Mouse (Mus musculus) embryonic facial prominence, embryonic 12.5 days (tissue): ENCODE measurements at regions not wholly inside any gene's neighbourhood (a gene's known extent, or its start where the extent isn't known, plus 50 kb on each side); places are given as distances from the start of the nearest gene placed in this dataset.

Experiments
- ATAC-seq: fragments of 200-750 bp; cut with Nextera tagmentation; 2 replicates; pipeline ENCODE4 v1.8.0; 2017; ENCODE audit not compliant: insufficient number of reproducible peaks, insufficient read depth, low FRiP score, low TSS enrichment
- H3K27ac ChIP-seq: fragments of 300-500 bp; sonication (generic); 2 replicates; pipeline ENCODE4 v1.5.1; 2016; ENCODE audit warnings: mild to moderate bottlenecking
- H3K27me3 ChIP-seq: fragments of 300-500 bp; sonication (generic); 2 replicates; pipeline ENCODE4 v1.6.1; 2016; ENCODE audit warnings: mild to moderate bottlenecking, moderate library complexity
- H3K36me3 ChIP-seq: fragments of 300-500 bp; sonication (generic); 2 replicates; pipeline ENCODE4 v1.6.1; 2016; ENCODE audit warnings: mild to moderate bottlenecking
- H3K4me1 ChIP-seq: fragments of 300-500 bp; sonication (generic); 2 replicates; pipeline ENCODE4 v1.6.1; 2016
- H3K4me2 ChIP-seq: fragments of 300-500 bp; sonication (generic); replicated peaks from 2 replicates; pipeline ENCODE4 v1.6.1; 2016; ENCODE audit warnings: mild to moderate bottlenecking, moderate library complexity
- H3K4me3 ChIP-seq: fragments of 300-500 bp; sonication (generic); 2 replicates; pipeline ENCODE4 v1.5.1; 2016; ENCODE audit warnings: mild to moderate bottlenecking
- H3K9ac ChIP-seq: fragments of 300-500 bp; sonication (generic); 2 replicates; pipeline ENCODE4 v1.6.1; 2016; ENCODE audit warnings: mild to moderate bottlenecking, moderate library complexity
- H3K9me3 ChIP-seq: fragments of 300-500 bp; sonication (generic); 2 replicates; pipeline ENCODE4 v1.6.1; 2016; ENCODE audit warnings: mild to moderate bottlenecking, moderate library complexity
- WGBS: fragments of 180-500 bp; shearing (Covaris S2); methylation state at CpG from one replicate; pipeline ENCODE4 v1.1.7; 2016; 5-methylcytosine and 5-hydroxymethylcytosine counted together

DNA sequence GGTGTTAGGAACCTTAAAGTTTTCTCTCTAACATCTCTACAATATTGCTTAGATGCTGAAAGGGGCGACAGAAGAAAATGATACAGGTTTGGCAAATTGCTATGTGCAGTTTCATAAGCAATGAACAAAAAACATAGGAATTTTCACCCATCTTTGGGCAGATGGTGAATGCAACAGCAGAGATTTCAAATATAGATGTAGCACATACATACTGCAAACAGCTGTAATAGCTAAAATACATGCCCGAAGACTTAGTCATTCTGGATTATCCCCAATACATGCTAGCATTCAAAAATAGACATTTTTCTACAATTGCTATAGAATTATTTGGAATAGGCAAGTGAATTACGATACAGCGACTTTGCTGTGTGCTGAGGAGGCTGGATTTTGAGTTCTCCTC, 544.1 kb downstream of the D3Ertd751e start:
- Histone ChIP-seq H3K4me1 (no peaks in the 10 kb centered on the region), H3K4me2 (no peak overlapping the region), H3K27me3 (no peaks in the 10 kb centered on the region), H3K36me3 (no peaks in the 10 kb centered on the region), H3K9ac (no peak overlapping the region), H3K4me3 (no peak overlapping the region), H3K9me3 (no peaks in the 10 kb centered on the region), H3K27ac (no peak overlapping the region)
- 87% methylated on average over 4 of the region's 4 CpGs for WGBS
- ATAC-seq, result no peak

DNA sequence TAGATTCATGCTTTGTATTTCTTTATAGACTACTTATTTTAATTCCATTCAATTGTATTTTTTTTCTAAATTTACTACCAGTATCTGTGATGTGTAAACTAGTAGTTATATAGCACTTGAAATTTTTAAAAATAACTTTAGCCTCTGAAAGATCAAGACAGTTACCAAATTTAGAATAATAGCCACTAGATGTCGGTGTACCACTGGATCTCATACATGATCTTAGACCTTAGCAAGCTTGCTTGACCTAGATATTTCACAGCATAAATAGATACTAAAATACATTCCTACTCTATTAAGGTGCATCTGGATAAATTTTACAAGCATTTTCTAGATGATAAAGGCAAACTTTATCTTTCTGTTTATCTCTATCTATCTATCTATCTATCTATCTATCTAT, 570.0 kb downstream of the D3Ertd751e start:
- WGBS, result 88% methylated on average over 1 of the region's 1 CpGs
- Histone ChIP-seq H3K4me1 (no peaks in the 10 kb centered on the region), H3K36me3 (no peaks in the 10 kb centered on the region), H3K9ac (no peak overlapping the region), H3K27me3 (no peaks in the 10 kb centered on the region), H3K4me3 (no peak overlapping the region), H3K27ac (no peak overlapping the region), H3K4me2 (no peak overlapping the region), H3K9me3 (no peaks in the 10 kb centered on the region)
- ATAC-seq, result no peak

DNA sequence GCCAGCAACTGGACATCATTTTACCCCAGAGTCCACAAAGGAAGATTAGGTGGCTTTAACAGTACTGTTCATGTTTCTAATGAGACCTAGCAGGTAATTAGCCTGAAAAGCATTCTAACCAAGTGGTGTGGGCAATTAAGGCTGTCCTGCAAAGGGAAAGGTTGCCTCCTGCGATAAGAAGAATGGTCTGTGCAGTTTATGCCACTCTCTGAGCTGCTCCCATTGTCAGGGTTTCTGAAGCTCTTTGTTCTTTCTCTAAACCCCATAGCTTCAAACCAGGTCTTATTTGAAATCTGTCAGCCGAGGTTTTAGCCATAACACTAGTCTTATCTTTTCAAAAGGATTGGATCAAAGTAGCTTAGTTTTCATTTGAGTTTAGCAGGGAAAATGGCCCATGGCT, 585.3 kb downstream of the D3Ertd751e start:
- Histone ChIP-seq H3K9me3 (no peaks in the 10 kb centered on the region), H3K4me3 (no peak overlapping the region), H3K4me1 (no peaks in the 10 kb centered on the region), H3K27me3 (no peaks in the 10 kb centered on the region), H3K9ac (no peak overlapping the region), H3K27ac (no peak overlapping the region), H3K4me2 (no peak overlapping the region), H3K36me3 (no peaks in the 10 kb centered on the region)
- no peak for ATAC-seq
- WGBS, result 52% methylated on average over 2 of the region's 2 CpGs

DNA sequence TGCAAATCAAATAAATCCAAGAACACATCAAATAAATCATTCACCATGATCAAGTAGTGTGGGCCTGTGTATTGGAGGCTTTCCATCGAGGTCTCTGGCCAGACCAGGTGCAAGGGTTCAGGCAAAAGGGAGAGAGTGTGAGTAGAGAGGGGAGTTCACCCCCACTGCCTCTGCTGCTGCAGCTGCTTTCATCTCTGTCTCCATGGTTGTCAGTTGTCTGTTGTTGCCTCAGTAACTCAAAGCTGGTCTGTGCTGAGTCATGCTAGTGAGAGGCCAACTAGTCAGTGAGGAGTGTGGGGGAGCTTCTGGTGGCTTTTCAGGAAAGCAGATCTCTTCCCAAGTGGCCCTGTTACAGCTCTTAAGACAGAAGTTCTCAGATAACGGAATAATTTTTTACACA, 600.4 kb downstream of the D3Ertd751e start:
- 70% methylated on average over 2 of the region's 2 CpGs for WGBS
- Histone ChIP-seq H3K9ac (no peak overlapping the region), H3K27ac (no peak overlapping the region), H3K36me3 (no peaks in the 10 kb centered on the region), H3K4me3 (no peak overlapping the region), H3K27me3 (no peaks in the 10 kb centered on the region), H3K9me3 (no peaks in the 10 kb centered on the region), H3K4me1 (no peaks in the 10 kb centered on the region), H3K4me2 (no peak overlapping the region)
- ATAC-seq, result no peak

GRCm38 (mm10) chr3:42376785-42377184, 634.4 kb downstream of the D3Ertd751e start:
- no peaks in the 10 kb centered on the region for H3K9me3 ChIP-seq
- ATAC-seq, result no peak
- H3K27me3 ChIP-seq, result no peaks in the 10 kb centered on the region
- H3K9ac ChIP-seq, result no peak overlapping the region
- H3K4me1 ChIP-seq, result no peaks in the 10 kb centered on the region
- no peak overlapping the region for H3K4me3 ChIP-seq
- H3K27ac ChIP-seq, result no peak overlapping the region
- no peaks in the 10 kb centered on the region for H3K36me3 ChIP-seq
- 39% methylated on average over 1 of the region's 1 CpGs for WGBS
- H3K4me2 ChIP-seq, result no peak overlapping the region

DNA sequence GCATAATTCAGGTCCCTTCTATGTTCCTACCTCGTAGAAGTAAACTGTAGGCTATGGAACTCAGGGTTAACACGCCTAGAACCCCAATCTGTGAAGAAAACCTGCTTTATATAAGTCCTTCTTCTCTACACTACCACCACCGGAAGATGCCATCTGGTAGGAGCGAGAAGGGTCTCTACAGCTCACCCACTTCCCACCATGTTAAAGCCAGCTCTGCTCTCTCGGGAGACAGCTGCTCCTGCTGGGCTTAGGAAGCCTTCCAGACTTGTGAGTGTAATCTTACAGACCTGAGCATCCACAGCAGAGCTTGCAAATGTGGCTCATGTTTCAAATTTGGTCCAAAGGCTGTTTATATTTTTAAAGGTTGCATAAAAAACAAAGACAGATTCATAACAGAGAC, 639.7 kb downstream of the D3Ertd751e start:
- Histone ChIP-seq H3K4me1 (no peaks in the 10 kb centered on the region), H3K27ac (no peak overlapping the region), H3K9me3 (no peaks in the 10 kb centered on the region), H3K4me3 (no peak overlapping the region), H3K36me3 (no peaks in the 10 kb centered on the region), H3K9ac (no peak overlapping the region), H3K4me2 (no peak overlapping the region), H3K27me3 (no peaks in the 10 kb centered on the region)
- WGBS, result 75% methylated on average over 5 of the region's 5 CpGs
- ATAC-seq, result no peak

GRCm38 (mm10) chr3:42402716-42403115, 660.3 kb downstream of the D3Ertd751e start:
- Histone ChIP-seq H3K9ac (no peak overlapping the region), H3K4me2 (no peak overlapping the region), H3K27ac (no peak overlapping the region), H3K4me1 (no peaks in the 10 kb centered on the region), H3K9me3 (no peaks in the 10 kb centered on the region), H3K36me3 (no peaks in the 10 kb centered on the region), H3K4me3 (no peak overlapping the region), H3K27me3 (no peaks in the 10 kb centered on the region)
- ATAC-seq, result no peak

DNA sequence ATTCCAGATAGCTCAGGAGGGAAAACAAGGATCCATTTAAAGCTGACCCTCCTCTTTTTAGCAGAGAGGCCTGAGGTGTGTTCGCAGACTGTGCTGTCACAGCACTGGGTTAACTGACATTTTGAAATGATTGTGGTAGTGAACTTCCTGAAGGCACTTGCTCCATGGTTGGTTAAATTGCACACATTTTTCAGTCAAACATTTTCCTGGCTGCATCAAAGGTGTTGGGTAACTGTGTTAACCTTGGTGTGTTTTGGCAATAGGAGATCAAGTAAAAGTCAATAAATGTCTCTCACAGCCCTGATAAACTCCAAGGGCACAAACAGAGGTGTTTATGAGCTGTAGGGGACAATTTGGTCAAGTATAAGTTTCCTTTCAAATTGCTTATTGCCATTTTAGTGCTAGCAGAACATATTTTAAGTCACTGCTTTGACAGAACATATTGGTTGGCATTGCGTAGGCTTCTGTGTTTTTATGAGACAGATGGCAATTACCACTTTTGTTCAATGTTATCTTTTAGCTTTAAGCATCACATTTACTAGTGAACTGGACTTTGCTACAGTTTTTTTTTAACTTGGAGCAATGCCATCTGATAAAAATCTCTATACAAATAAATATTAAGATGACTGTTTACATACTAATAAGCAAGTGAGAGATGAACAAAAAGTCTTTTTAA, 666.7 kb downstream of the D3Ertd751e start:
- Histone ChIP-seq H3K9me3 (no peaks in the 10 kb centered on the region), H3K9ac (no peak overlapping the region), H3K4me3 (no peak overlapping the region), H3K4me1 (no peaks in the 10 kb centered on the region), H3K36me3 (no peaks in the 10 kb centered on the region), H3K27ac (no peak overlapping the region), H3K27me3 (no peaks in the 10 kb centered on the region), H3K4me2 (no peak overlapping the region)
- WGBS, result 80% methylated on average over 2 of the region's 2 CpGs
- ATAC-seq, result no peak

- Histone ChIP-seq H3K4me2 (no peak overlapping the region), H3K4me1 (no peaks in the 10 kb centered on the region), H3K4me3 (no peak overlapping the region), H3K9me3 (no peaks in the 10 kb centered on the region), H3K9ac (no peak overlapping the region), H3K27ac (no peak overlapping the region), H3K36me3 (no peaks in the 10 kb centered on the region), H3K27me3 (no peaks in the 10 kb centered on the region)
- WGBS, result 58% methylated on average over 9 of the region's 9 CpGs
- ATAC-seq, result no peak
These were observed 685.0 kb downstream of the D3Ertd751e start for GRCm38 (mm10) chr3:42427363-42427762.

GRCm38 (mm10) chr3:42449575-42449974, 707.2 kb downstream of the D3Ertd751e start:
- no peak for ATAC-seq
- WGBS, result 67% methylated on average over 1 of the region's 1 CpGs
- Histone ChIP-seq H3K4me2 (no peak overlapping the region), H3K9ac (no peak overlapping the region), H3K27me3 (no peaks in the 10 kb centered on the region), H3K9me3 (no peaks in the 10 kb centered on the region), H3K4me1 (no peaks in the 10 kb centered on the region), H3K36me3 (no peaks in the 10 kb centered on the region), H3K4me3 (no peak overlapping the region), H3K27ac (no peak overlapping the region)

DNA sequence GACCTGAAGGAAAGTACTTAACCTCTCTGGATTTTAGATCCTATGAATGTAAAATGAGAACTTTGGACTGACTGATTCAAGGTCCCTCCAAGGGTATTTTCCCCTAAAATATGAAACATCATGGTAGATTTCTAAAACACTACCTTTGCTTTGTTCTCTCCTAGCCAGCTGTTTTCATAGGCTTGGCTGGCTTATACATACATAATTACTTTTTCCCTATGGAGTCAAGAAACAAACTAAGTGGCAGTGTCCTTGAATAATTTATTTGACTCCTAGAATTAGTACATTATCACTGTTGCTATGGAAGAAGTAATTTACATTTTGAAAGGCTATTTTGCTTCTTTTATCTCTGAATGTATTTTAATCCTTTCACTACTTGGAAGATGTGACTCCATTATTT, 721.9 kb downstream of the D3Ertd751e start:
- Histone ChIP-seq H3K27ac (no peak overlapping the region), H3K36me3 (no peaks in the 10 kb centered on the region), H3K4me1 (no peaks in the 10 kb centered on the region), H3K9me3 (no peaks in the 10 kb centered on the region), H3K9ac (no peak overlapping the region), H3K27me3 (no peaks in the 10 kb centered on the region), H3K4me3 (no peak overlapping the region), H3K4me2 (no peak overlapping the region)
- ATAC-seq, result no peak

- Histone ChIP-seq H3K36me3 (no peaks in the 10 kb centered on the region), H3K27me3 (no peaks in the 10 kb centered on the region), H3K4me3 (no peak overlapping the region), H3K9ac (no peak overlapping the region), H3K4me1 (no peaks in the 10 kb centered on the region), H3K9me3 (no peaks in the 10 kb centered on the region), H3K4me2 (no peak overlapping the region), H3K27ac (no peak overlapping the region)
- no peak for ATAC-seq
- WGBS, result 84% methylated on average over 6 of the region's 6 CpGs
These were observed 724.7 kb downstream of the D3Ertd751e start for GRCm38 (mm10) chr3:42467125-42467524.
